Mouse (Mus musculus) kidney, embryonic 14.5 days (tissue): Measurements from ENCODE around the gene Jmjd1c. TPM values are rescaled to one million over a fixed set of nuclear protein-coding genes. Genes with fewer than 3 reads are reported as not detected.

Source experiments
- ATAC-seq: fragments of 200-750 bp; cut with Nextera tagmentation; 2 replicates; pipeline ENCODE4 v1.8.0; 2017; ENCODE audit warnings: moderate number of reproducible peaks, mild to moderate bottlenecking, moderate TSS enrichment, moderate library complexity; ENCODE audit not compliant: low FRiP score, low TSS enrichment
- H3K27ac ChIP-seq: fragments of 300-500 bp; sonication (generic); 2 replicates; pipeline ENCODE4 v1.5.1; 2014; ENCODE audit warnings: low read depth, mild to moderate bottlenecking, low read length, moderate library complexity, mixed read lengths
- H3K27me3 ChIP-seq: fragments of 300-500 bp; sonication (generic); 2 replicates; pipeline ENCODE4 v1.6.1; 2014; ENCODE audit warnings: mild to moderate bottlenecking, low read length; ENCODE audit not compliant: control insufficient read depth, insufficient read depth
- H3K36me3 ChIP-seq: fragments of 300-500 bp; sonication (generic); 2 replicates; pipeline ENCODE4 v1.6.1; 2014; ENCODE audit warnings: low read length, mixed read lengths; ENCODE audit not compliant: control insufficient read depth, insufficient read depth
- H3K4me1 ChIP-seq: fragments of 300-500 bp; sonication (generic); 2 replicates; pipeline ENCODE4 v1.6.1; 2014; ENCODE audit warnings: low read length, mixed read lengths; ENCODE audit not compliant: control insufficient read depth, insufficient read depth
- H3K4me2 ChIP-seq: fragments of 300-500 bp; sonication (generic); replicated peaks from 2 replicates; pipeline ENCODE4 v1.6.1; 2014; ENCODE audit warnings: low read depth, mild to moderate bottlenecking, low read length
- H3K4me3 ChIP-seq: fragments of 300-500 bp; sonication (generic); 2 replicates; pipeline ENCODE4 v1.5.1; 2014; ENCODE audit warnings: mild to moderate bottlenecking, low read length
- H3K9ac ChIP-seq: fragments of 300-500 bp; sonication (generic); 2 replicates; pipeline ENCODE4 v1.6.1; 2014; ENCODE audit warnings: low read depth, mild to moderate bottlenecking, low read length, moderate library complexity
- H3K9me3 ChIP-seq: fragments of 300-500 bp; sonication (generic); 2 replicates; pipeline ENCODE4 v1.6.1; 2016; ENCODE audit warnings: low read length; ENCODE audit not compliant: control insufficient read depth
- WGBS: fragments of 180-500 bp; shearing (Covaris S2); extraction: QIAGEN DNeasy Blood & Tissue Kit; methylation state at CpG from one replicate; pipeline ENCODE4 v1.1.7; 2014; 5-methylcytosine and 5-hydroxymethylcytosine counted together
- polyA plus RNA-seq: library from polyadenylated mRNA; unstranded; fragments of >200 nt; fragmentation: Nextera tagmentation; extraction: Ambion mirVana; gene quantifications from 2 replicates; pipeline ENCODE4 v1.2.1, GENCODE M21; 2014

Jmjd1c gene
- polyA plus RNA-seq, 1 experiment from 2014 or later, result 51.1 TPM

DNA sequence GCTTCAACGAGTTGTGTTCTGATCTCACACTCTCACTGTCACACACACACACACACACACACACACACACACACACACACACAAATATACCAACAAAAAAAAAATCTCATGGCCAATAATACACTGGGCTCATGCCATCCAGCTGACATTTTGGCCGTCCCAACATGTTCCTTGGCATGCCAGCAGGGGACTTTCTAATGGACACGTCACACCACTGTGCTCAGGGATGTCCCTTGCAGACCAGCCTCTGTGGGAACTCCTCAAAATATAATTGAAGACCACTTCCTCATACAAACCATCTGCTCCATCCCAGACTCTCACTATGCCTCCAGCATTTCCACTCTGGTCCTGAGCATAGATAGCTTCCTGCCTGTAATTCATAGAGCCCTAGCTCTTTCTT, 29.5 kb upstream of the Jmjd1c start:
- no peak for ATAC-seq
- 79% methylated on average over 3 of the region's 3 CpGs for WGBS
- no peak overlapping the region for H3K4me3 ChIP-seq
- no peak overlapping the region for H3K9ac ChIP-seq
- no peak overlapping the region for H3K4me2 ChIP-seq
- no peaks in the 10 kb centered on the region; the same call in 1 of the 2 replicates for H3K9me3 ChIP-seq
- no peak overlapping the region for H3K27ac ChIP-seq
- H3K36me3 ChIP-seq, result no peaks in the 10 kb centered on the region
- H3K27me3 ChIP-seq, result no peaks in the 10 kb centered on the region
- 0 out of 2 replicates have a peak, but pooled peaks cover 3% of the 10 kb centered on the region for H3K4me1 ChIP-seq

- Histone ChIP-seq H3K9ac (no peak overlapping the region), H3K27ac (no peak overlapping the region), H3K36me3 (no peaks in the 10 kb centered on the region), H3K4me3 (no peak overlapping the region), H3K9me3 (no peaks in the 10 kb centered on the region; the same call in 1 of the 2 replicates), H3K4me2 (no peak overlapping the region), H3K27me3 (no peaks in the 10 kb centered on the region), H3K4me1 (no peaks in the 10 kb centered on the region)
- 80% methylated on average over 10 of the region's 10 CpGs for WGBS
- no peak for ATAC-seq
Measured at GRCm38 (mm10) chr10:67069013-67069412, 26.9 kb upstream of the Jmjd1c start.

GRCm38 (mm10) chr10:67071389-67071788, 24.5 kb upstream of the Jmjd1c start:
- no peak overlapping the region for H3K27ac ChIP-seq
- no peak overlapping the region for H3K4me2 ChIP-seq
- H3K36me3 ChIP-seq, result no peaks in the 10 kb centered on the region
- ATAC-seq, result no peak
- no peaks in the 10 kb centered on the region; the same call in 1 of the 2 replicates for H3K9me3 ChIP-seq
- no peak overlapping the region for H3K9ac ChIP-seq
- no peaks in the 10 kb centered on the region for H3K27me3 ChIP-seq
- no peak overlapping the region for H3K4me3 ChIP-seq
- H3K4me1 ChIP-seq, result no peaks in the 10 kb centered on the region
- 74% methylated on average over 4 of the region's 4 CpGs for WGBS

GRCm38 (mm10) chr10:67071884-67072283, 24.0 kb upstream of the Jmjd1c start:
- no peak for ATAC-seq
- H3K27ac ChIP-seq, result no peak overlapping the region
- no peak overlapping the region for H3K4me3 ChIP-seq
- no peak overlapping the region for H3K9ac ChIP-seq
- WGBS, result 84% methylated on average over 5 of the region's 5 CpGs
- H3K27me3 ChIP-seq, result no peaks in the 10 kb centered on the region
- H3K36me3 ChIP-seq, result no peaks in the 10 kb centered on the region
- H3K9me3 ChIP-seq, result no peaks in the 10 kb centered on the region; the same call in 1 of the 2 replicates
- H3K4me2 ChIP-seq, result no peak overlapping the region
- H3K4me1 ChIP-seq, result no peaks in the 10 kb centered on the region

GRCm38 (mm10) chr10:67072600-67072999, 23.3 kb upstream of the Jmjd1c start:
- Histone ChIP-seq H3K36me3 (no peaks in the 10 kb centered on the region), H3K4me1 (no peaks in the 10 kb centered on the region), H3K27ac (no peak overlapping the region), H3K4me3 (no peak overlapping the region), H3K27me3 (no peaks in the 10 kb centered on the region), H3K9me3 (no peaks in the 10 kb centered on the region; the same call in 1 of the 2 replicates), H3K4me2 (no peak overlapping the region), H3K9ac (no peak overlapping the region)
- WGBS, result 91% methylated on average over 4 of the region's 4 CpGs
- no peak for ATAC-seq

- H3K27me3 ChIP-seq, result no peaks in the 10 kb centered on the region
- H3K36me3 ChIP-seq, result no peaks in the 10 kb centered on the region
- no peak overlapping the region for H3K4me2 ChIP-seq
- H3K27ac ChIP-seq, result no peak overlapping the region
- no peaks in the 10 kb centered on the region; the same call in 1 of the 2 replicates for H3K9me3 ChIP-seq
- H3K4me3 ChIP-seq, result no peak overlapping the region
- ATAC-seq, result no peak
- 85% methylated on average over 8 of the region's 8 CpGs for WGBS
- no peak overlapping the region for H3K9ac ChIP-seq
- no peaks in the 10 kb centered on the region; the same call in 1 of the 2 replicates for H3K4me1 ChIP-seq
Measured at GRCm38 (mm10) chr10:67073577-67073976, 22.3 kb upstream of the Jmjd1c start.

DNA sequence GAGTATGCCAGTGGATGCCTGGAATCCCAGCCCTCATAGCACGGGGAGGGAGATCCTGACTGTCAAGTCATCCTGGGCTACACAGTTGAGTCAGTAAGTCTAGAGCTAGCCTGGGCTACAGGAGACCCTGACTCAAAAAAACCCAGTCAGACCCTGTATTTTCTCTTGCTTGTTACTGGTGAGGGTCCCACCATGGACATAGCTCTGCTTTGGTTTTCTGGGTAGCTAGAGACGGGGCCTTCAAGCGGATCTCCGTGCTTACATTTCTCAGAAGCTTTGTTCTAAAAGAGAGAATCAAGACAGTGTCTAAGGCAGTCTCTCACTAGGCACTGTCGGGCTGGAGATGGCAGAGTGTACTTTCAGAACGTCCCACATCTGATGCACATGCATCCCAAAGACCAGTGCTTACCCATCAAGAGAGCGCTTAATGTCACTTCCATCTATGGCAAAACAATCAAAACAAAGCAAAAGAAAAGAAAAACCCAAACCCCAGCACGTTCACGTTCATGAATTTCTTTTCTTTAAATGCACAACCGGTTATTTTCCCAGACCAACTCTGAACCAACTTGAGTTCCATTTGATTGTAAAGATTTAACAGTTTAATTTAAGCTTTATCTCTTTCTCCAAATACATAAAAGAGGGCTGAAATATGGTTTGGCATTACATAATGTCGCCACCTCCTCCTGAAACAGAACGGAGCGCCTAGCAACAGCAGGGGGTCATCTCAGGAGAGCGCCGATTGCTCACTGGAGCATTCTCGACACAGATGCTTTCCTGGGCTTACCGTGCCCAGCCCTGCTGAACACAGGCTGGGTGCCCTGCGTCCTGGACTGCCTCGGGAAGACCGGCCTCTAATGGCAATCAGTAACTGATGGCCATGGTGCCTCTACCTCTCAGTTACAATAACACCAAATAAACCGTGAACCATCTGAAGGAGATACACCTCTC, 19.7 kb upstream of the Jmjd1c start:
- no peak overlapping the region for H3K9ac ChIP-seq
- ATAC-seq, result peak; percentile 53; the same call in 1 of the 2 replicates
- peaks cover 8% of the 10 kb centered on the region; the same call in 1 of the 2 replicates for H3K4me1 ChIP-seq
- H3K4me3 ChIP-seq, result no peak overlapping the region
- 60% methylated on average over 21 of the region's 21 CpGs for WGBS
- H3K9me3 ChIP-seq, result no peaks in the 10 kb centered on the region
- no peaks in the 10 kb centered on the region for H3K36me3 ChIP-seq
- no peak overlapping the region for H3K4me2 ChIP-seq
- no peaks in the 10 kb centered on the region for H3K27me3 ChIP-seq
- H3K27ac ChIP-seq, result no peak overlapping the region

- 45% methylated on average over 4 of the region's 4 CpGs for WGBS
- Histone ChIP-seq H3K4me3 (no peak overlapping the region), H3K27me3 (no peaks in the 10 kb centered on the region), H3K9me3 (no peaks in the 10 kb centered on the region), H3K4me2 (no peak overlapping the region), H3K9ac (no peak overlapping the region; the same call in 1 of the 2 replicates), H3K27ac (0 out of 2 replicates have a peak overlapping the region, but pooled peaks have one; percentile 37), H3K4me1 (peaks cover 8% of the 10 kb centered on the region; the same call in 1 of the 2 replicates), H3K36me3 (no peaks in the 10 kb centered on the region)
- ATAC-seq, result no peak
Measured at GRCm38 (mm10) chr10:67079030-67079429, 16.9 kb upstream of the Jmjd1c start.
